Mouse (Mus musculus) hindbrain, embryonic 14.5 days (tissue): ENCODE results near the gene Rps12. TPM values are rescaled to one million over a fixed set of nuclear protein-coding genes. Genes with fewer than 3 reads are reported as not detected.
A peak's percentile ranks its signal among the peaks of the same experiment; 100 is the strongest.

Experiments used
- ATAC-seq: fragments of 200-750 bp; cut with Nextera tagmentation; 2 replicates; pipeline ENCODE4 v1.8.0; 2017; ENCODE audit warnings: moderate number of reproducible peaks, mild to moderate bottlenecking, moderate TSS enrichment, moderate library complexity; ENCODE audit not compliant: low FRiP score
- DNase-seq: peaks from one replicate; pipeline ENCODE4 v3.0.0-alpha.2; 2015; ENCODE audit warnings: low spot score
- H3K27ac ChIP-seq: fragments of 300-500 bp; sonication (generic); 2 replicates; pipeline ENCODE4 v1.5.1; 2014; ENCODE audit warnings: mild to moderate bottlenecking, moderate library complexity
- H3K27me3 ChIP-seq: fragments of 300-500 bp; sonication (generic); 2 replicates; pipeline ENCODE4 v1.6.1; 2014; ENCODE audit warnings: mild to moderate bottlenecking, low read length, mixed read lengths; ENCODE audit not compliant: control insufficient read depth, insufficient read depth
- H3K36me3 ChIP-seq: fragments of 300-500 bp; sonication (generic); replicated peaks from 2 replicates; pipeline ENCODE4 v1.6.1; 2014; ENCODE audit not compliant: control insufficient read depth, insufficient read depth
- H3K4me1 ChIP-seq: fragments of 300-500 bp; sonication (generic); replicated peaks from 2 replicates; pipeline ENCODE4 v1.6.1; 2014; ENCODE audit warnings: antibody characterized with exemption, low read length, mixed read lengths; ENCODE audit not compliant: control insufficient read depth, insufficient read depth
- H3K4me2 ChIP-seq: fragments of 300-500 bp; sonication (generic); replicated peaks from 2 replicates; pipeline ENCODE4 v1.6.1; 2014; ENCODE audit warnings: mild to moderate bottlenecking, moderate library complexity
- H3K4me3 ChIP-seq: fragments of 300-500 bp; sonication (generic); replicated peaks from 2 replicates; pipeline ENCODE4 v1.5.1; 2014; ENCODE audit warnings: mild to moderate bottlenecking, low read length
- H3K9ac ChIP-seq: fragments of 300-500 bp; sonication (generic); 2 replicates; pipeline ENCODE4 v1.6.1; 2014
- H3K9me3 ChIP-seq: fragments of 300-500 bp; sonication (generic); 2 replicates; pipeline ENCODE4 v1.6.1; 2016; ENCODE audit warnings: low read length; ENCODE audit not compliant: control insufficient read depth
- WGBS: fragments of 180-500 bp; shearing (Covaris S2); extraction: QIAGEN DNeasy Blood & Tissue Kit; methylation state at CpG from one replicate; pipeline ENCODE4 v1.1.7; 2014; 5-methylcytosine and 5-hydroxymethylcytosine counted together
- polyA plus RNA-seq: library from polyadenylated mRNA; unstranded; fragments of >200 nt; fragmentation: Nextera tagmentation; extraction: Ambion mirVana; gene quantifications from 2 replicates; pipeline ENCODE4 v1.2.1, GENCODE M21; 2014

Rps12 gene
- polyA plus RNA-seq, 1 experiment from 2014 or later: 132 TPM

DNA sequence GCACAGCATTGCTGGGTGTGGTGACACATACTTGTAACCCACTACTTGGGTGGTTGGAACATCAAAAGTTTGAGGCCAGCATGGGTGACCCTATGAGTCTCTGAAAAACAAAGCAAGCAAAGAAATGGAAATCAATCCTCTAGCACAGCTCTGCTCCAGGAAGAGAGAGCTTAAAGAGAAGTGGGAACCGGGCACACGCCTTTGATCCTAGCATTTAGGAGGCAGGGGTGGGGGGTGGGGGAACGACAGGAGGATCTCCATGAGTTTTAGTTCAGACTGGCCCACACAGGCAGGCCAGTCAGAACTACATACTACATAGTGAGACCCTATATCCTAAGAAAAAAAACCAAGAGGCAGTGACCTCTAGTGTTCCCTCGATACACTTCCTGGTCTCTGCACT, 19.1 kb upstream of the Rps12 start:
- Histone ChIP-seq H3K9me3 (no peaks in the 10 kb centered on the region), H3K9ac (no peak overlapping the region), H3K27ac (no peak overlapping the region), H3K27me3 (no peaks in the 10 kb centered on the region), H3K36me3 (peaks cover 86% of the 10 kb centered on the region), H3K4me1 (no peaks in the 10 kb centered on the region), H3K4me2 (no peak overlapping the region), H3K4me3 (no peak overlapping the region)
- ATAC-seq (no peak), DNase-seq (no peak)
- WGBS: 30% methylated on average over 4 of the region's 4 CpGs

DNA sequence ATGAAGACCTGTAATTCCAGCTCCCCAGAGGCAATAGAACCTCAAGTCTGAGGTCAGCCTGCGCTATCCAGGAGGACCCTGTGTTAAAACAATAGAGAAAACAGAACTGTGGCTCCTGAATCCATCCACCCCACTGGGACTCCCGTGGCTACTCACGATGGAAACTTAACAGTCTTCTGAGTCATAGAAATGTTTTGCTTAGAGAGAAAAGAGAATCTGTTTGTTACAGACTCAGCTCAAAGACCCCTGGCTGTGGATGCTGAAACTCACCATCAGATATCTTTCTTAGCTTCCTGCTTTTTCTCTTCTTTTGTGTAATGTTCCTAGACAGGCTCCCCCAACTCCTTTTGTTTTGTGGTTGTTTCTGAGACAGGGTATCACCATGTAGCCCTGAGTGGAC, 17.6 kb upstream of the Rps12 start:
- H3K9ac ChIP-seq: no peak overlapping the region
- ATAC-seq (no peak), DNase-seq (no peak)
- peaks cover 90% of the 10 kb centered on the region for H3K36me3 ChIP-seq
- no peak overlapping the region for H3K4me2 ChIP-seq
- H3K4me3 ChIP-seq: no peak overlapping the region
- H3K4me1 ChIP-seq: no peaks in the 10 kb centered on the region
- no peak overlapping the region for H3K27ac ChIP-seq
- no peaks in the 10 kb centered on the region for H3K9me3 ChIP-seq
- no peaks in the 10 kb centered on the region for H3K27me3 ChIP-seq
- WGBS: 64% methylated on average over 3 of the region's 3 CpGs

DNA sequence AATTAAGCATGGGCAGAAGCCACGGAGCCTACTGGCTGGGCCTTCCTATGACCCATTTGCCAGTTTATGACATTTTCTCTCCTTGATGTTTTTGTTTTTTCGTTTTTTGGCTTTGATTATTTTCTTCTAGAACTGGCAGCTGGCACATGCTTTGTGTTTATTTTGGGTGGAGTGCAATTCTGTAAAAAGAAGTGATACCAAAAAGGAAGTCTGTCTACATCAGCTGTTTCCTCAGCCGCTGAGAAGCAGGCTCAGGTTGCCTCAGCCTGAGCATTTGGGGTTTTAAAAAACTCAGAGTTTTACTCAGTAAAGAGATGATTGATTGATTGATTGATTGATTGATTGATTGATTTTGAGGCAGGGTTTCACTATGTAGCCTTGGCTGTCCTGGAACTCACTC, 15.8 kb upstream of the Rps12 start:
- no peak for DNase-seq
- WGBS: 74% methylated on average over 3 of the region's 3 CpGs

DNA sequence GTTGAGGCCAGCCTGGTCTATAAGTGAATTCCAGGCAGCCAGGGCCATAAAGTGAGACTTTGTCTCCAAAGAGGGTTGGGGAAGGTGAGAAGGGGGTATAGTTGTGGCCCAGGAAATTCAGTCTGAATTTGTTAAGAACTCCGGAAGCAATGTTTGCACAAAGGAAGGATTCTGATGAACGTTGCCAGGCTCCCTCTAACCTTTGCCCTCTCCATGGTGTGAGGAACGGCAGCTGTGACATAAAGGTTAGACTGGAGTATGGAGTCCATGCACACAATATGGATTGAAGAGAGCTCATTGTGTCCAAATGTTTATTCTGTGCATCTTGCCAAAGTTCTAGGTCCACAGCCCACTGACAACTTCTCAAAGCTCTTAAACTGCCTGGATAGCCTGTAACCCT, 12.9 kb upstream of the Rps12 start:
- Histone ChIP-seq H3K4me1 (peaks cover 20% of the 10 kb centered on the region; the same call in 1 of the 2 replicates), H3K4me3 (no peak overlapping the region), H3K9ac (no peak overlapping the region), H3K4me2 (no peak overlapping the region), H3K9me3 (no peaks in the 10 kb centered on the region), H3K27me3 (no peaks in the 10 kb centered on the region), H3K36me3 (peaks cover 50% of the 10 kb centered on the region), H3K27ac (no peak overlapping the region)
- ATAC-seq: no peak
- WGBS: 16% methylated on average over 3 of the region's 3 CpGs
- no peak for DNase-seq

More for the DNA sequence above, 15.8 kb upstream of the Rps12 start:
- H3K4me2 ChIP-seq: no peak overlapping the region
- peaks cover 8% of the 10 kb centered on the region; the same call in 1 of the 2 replicates for H3K4me1 ChIP-seq
- ATAC-seq: no peak
- no peaks in the 10 kb centered on the region for H3K9me3 ChIP-seq
- no peak overlapping the region for H3K4me3 ChIP-seq
- no peaks in the 10 kb centered on the region for H3K27me3 ChIP-seq
- no peak overlapping the region for H3K27ac ChIP-seq
- H3K36me3 ChIP-seq: peaks cover 77% of the 10 kb centered on the region
- no peak overlapping the region for H3K9ac ChIP-seq

DNA sequence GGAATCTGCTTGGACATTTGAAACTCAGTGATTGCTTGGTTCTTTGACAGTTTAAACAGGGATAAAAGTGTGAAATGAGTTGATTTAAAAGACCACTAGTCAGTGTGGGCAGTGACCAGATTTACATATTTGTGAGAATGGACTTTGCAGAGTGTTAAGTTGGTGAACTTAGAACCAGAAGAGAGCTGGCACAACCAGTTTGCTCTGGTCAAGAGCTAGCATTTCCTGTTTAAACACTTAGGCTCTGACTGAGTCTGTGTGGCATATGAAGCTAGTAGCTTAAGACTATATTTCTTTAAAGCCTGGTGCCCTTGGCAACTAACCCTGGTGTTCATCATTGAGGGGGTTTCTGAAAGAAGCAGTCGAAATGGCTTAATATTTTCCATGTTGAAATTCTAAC, 11.1 kb upstream of the Rps12 start:
- Histone ChIP-seq H3K9ac (0 out of 2 replicates have a peak overlapping the region, but pooled peaks have one; percentile 1), H3K4me3 (peak overlapping the region; percentile 49; the same call in 1 of the 2 replicates)

DNA sequence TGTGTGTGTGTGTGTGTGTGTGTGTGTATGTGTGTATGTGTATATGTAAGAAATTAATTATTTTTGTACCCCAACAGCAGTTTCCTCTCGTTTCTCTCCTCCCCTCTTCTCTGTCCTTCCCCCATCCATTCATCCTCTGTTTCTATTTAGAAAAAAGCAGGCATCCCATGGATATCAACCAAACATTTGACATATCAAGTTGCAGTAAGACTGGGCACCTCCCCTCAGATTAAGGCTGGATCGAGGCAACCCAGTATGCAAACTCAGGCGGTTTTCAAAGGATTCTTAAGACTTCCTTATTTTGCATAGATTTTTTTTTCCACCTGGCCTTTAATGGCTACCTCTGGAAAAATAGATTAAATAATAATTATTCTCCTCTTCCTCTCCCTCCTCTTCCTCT, 10.5 kb upstream of the Rps12 start:
- DNase-seq: peak; percentile 45
- peaks cover 27% of the 10 kb centered on the region for H3K36me3 ChIP-seq
- H3K9ac ChIP-seq: peak overlapping the region; percentile 69
- peaks cover 20% of the 10 kb centered on the region; the same call in 1 of the 2 replicates for H3K4me1 ChIP-seq
- peak overlapping the region; percentile 72 for H3K4me2 ChIP-seq
- ATAC-seq: 0 out of 2 replicates have a peak, but pooled peaks have one; percentile 13
- H3K27me3 ChIP-seq: no peaks in the 10 kb centered on the region
- H3K4me3 ChIP-seq: peak overlapping the region; percentile 49
- WGBS: 19% methylated on average over 3 of the region's 3 CpGs
- no peak overlapping the region for H3K27ac ChIP-seq
- no peaks in the 10 kb centered on the region for H3K9me3 ChIP-seq

More for the DNA sequence above, 11.1 kb upstream of the Rps12 start:
- Histone ChIP-seq H3K4me2 (peak overlapping the region; percentile 72), H3K9me3 (no peaks in the 10 kb centered on the region), H3K4me1 (peaks cover 20% of the 10 kb centered on the region; the same call in 1 of the 2 replicates), H3K36me3 (peaks cover 32% of the 10 kb centered on the region), H3K27ac (no peak overlapping the region), H3K27me3 (no peaks in the 10 kb centered on the region)
- ATAC-seq: no peak
- WGBS: 83% methylated on average over 1 of the region's 1 CpGs
- DNase-seq: no peak

DNA sequence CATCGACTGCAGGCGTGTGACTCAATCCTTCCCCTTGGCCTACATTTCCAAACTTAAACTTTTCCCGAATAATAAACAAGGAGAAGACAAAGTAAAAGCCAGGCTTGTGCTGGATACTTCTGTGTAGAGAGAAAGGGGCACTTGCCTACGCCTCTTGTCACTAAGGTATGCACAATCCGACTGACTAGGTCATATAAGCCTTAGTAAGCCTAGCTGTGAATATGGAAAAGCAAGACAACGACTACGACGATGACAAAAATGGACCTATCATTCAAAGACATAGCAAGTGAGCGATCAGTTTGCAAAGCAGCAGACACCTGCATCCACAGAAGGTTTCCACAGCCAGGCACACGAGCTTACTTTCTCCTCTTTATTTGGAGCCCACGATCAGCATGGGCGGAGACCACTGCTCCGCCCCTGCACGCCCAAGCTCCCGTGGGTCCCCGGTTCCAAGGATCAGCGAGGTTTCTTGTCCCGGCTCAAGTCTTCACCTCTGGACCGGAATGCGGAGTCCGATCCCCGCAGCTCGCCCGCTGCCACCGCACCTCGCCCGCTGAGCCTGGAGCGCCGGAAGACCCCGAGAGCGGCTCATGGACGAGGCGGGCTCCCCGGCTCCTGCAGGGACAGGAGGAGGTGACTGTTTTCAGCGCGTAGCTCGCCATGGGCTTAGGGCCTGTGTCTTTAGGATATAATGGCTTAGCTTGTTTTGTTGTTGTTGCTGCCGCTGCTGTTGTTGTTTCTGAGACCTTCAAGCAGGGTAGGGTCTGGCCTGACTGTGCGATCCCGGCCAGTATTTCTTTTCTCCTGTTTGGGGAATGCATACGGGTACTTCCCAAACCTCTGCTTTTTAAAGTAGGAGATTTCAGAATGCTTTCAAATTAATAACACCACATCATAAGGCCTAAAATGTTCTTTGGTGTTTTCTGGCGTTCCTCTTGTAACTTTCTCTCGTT, 9.8 kb upstream of the Rps12 start, which contains the start of gene Slc18b1:
Slc18b1 (plus strand) TSS at position 436 of the 953 bp plus-strand sequence.
- no peaks in the 10 kb centered on the region for H3K27me3 ChIP-seq
- DNase-seq: peak; percentile 48
- H3K4me2 ChIP-seq: peak within 1 kb of the TSS; percentile 72
- peaks cover 20% of the 10 kb centered on the region; the same call in 1 of the 2 replicates for H3K4me1 ChIP-seq
- peak within 1 kb of the TSS; percentile 70 for H3K27ac ChIP-seq
- peaks cover 19% of the 10 kb centered on the region for H3K36me3 ChIP-seq
- H3K9me3 ChIP-seq: no peaks in the 10 kb centered on the region
- peak within 1 kb of the TSS; percentile 49 for H3K4me3 ChIP-seq
- peak; percentile 78 for ATAC-seq
- H3K9ac ChIP-seq: peak within 1 kb of the TSS; percentile 69
- WGBS: 4% methylated on average over 43 of the region's 43 CpGs

DNA sequence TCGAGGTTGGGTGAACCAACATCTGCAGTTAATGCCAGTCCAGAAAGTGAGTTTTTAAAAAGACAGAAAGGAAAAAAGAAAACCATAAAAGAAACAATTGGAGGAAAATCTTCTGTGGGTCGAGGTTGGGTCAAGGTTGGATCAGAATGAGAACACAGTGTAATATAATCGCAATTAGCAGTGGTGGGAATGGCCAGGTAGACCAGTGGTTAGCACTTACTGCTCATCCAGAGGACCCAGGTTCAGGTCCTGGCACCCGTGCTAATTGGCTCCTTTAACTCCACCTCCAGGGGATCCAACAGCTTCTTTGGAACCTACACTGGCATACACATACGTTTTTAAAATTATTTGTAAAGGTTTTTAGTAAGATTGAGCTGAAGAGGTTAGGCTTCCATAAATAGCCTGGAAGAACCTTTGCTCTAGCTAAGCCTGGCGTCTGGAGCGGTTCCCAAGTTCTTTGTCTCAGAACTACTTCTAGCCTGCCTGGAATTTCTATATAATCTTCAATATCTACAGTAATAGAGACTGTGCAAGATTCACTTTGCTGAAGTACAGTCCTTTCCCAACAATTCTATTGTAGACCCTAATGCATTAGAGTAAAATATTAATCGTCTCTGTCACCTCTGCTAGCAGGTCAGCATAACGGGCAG, 8.9 kb upstream of the Rps12 start:
- peak overlapping the region; percentile 72 for H3K4me2 ChIP-seq
- peaks cover 10% of the 10 kb centered on the region for H3K36me3 ChIP-seq
- WGBS: 44% methylated on average over 9 of the region's 9 CpGs
- peak overlapping the region; percentile 69 for H3K9ac ChIP-seq
- no peak for DNase-seq
- peak overlapping the region; percentile 49 for H3K4me3 ChIP-seq
- H3K9me3 ChIP-seq: no peaks in the 10 kb centered on the region
- peaks cover 20% of the 10 kb centered on the region; the same call in 1 of the 2 replicates for H3K4me1 ChIP-seq
- H3K27me3 ChIP-seq: no peaks in the 10 kb centered on the region
- H3K27ac ChIP-seq: peak overlapping the region; percentile 70; the same call in 1 of the 2 replicates
- ATAC-seq: peak; percentile 21; the same call in 1 of the 2 replicates

DNA sequence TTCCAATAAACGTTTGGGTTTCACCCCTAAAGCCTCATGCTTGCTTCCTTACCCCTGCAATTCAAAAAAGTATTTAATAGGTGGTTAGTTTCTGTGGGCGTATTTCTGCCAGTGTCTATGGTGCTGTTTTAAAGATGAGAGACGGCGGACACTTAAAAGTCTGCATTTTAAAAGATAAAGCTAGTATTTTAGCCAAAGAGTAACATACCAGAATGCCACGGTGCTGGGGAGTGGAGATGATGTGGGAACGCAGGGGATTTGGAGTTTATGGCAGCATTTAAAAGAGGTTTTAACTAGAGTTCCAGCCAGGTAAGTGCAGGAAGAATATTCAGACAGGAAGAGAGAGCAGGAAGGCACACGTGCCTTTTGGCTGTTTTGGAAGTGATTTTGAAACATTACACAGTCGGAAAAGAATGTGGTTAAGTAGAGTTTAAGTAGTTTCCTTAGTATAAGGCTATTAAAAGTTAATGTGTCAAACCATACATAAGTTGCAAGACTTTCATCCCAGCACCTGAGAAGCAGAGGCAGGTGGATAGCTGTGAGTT, 1.1 kb upstream of the Rps12 start:
- ATAC-seq (no peak), DNase-seq (no peak)
- Histone ChIP-seq H3K9me3 (no peaks in the 10 kb centered on the region), H3K4me3 (peak overlapping the region; percentile 85), H3K36me3 (peaks cover 29% of the 10 kb centered on the region), H3K27me3 (no peaks in the 10 kb centered on the region), H3K4me1 (peaks cover 17% of the 10 kb centered on the region), H3K4me2 (peak overlapping the region; percentile 80), H3K9ac (peak overlapping the region; percentile 75), H3K27ac (peak overlapping the region; percentile 69)
- WGBS: 17% methylated on average over 8 of the region's 8 CpGs
